Mouse (Mus musculus): ENCODE measurements at regions not wholly inside any gene's neighbourhood (a gene's known extent, or its start where the extent isn't known, plus 50 kb on each side); places are given as distances from the start of the nearest gene placed in this dataset.

DNA sequence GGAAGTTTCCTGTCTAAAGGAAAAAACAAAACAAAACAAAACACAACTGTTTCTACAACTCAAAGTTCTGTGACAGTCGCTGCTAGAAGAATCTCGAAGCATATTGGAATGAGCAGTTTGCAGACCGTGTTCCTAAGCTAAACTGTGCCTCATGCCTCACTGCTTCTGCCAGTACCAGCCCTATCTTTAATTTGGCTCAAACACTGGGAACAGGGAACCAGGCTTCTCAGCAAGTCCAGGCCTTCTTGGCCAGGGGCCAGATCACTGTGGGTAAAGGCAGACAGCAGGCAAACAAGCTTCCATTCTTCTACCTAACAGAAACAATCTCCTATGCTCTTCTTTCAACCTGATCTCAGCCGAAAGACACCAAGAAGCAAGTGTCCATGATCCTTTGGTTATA, 56.5 kb downstream of the Tmsb4x start:
- DNase-seq (ENCODE audit: low spot score in 2 of 2) = no peak

DNA sequence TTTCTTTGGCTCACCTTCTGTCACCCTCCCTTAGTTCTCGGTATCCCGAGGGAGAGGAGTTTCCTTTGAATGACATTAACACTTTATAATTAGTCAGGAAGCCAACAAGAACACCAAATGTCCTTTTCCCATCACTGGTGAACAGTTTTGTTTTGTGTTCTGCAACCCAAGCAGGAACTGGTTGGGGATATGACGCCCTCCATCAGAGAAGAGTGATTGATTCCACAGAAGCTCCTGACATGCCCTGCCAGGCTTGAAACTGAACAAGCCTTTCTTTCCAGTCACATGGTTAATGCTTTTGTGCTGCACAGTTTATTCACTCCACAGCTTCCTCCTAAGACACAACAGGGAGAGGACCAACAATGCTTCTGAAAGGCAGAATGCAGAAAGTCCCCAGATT, 57.8 kb downstream of the Tmsb4x start:
- no peak for DNase-seq (ENCODE audit: low spot score in 2 of 2)

DNA sequence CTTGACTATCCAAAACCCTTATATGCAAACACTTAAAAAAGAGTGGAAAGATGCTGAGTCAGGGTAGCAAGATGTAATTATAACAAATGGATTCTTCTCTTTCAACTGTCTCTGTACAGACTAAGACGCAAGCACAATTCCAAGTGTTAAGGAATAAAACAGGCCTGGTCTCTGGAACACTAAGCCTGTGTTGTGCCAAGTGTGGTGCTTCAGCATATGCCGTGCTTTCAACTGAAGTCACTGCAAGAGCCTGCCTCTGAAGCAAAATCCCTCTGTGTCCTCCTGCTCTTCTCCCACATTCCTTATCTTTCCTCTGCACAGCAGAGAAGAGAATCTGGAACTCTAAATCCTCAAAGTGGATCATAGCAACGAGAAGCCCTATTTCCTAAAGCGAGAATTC, 59.7 kb downstream of the Tmsb4x start:
- DNase-seq (ENCODE audit: low spot score in 2 of 2) = no peak

DNA sequence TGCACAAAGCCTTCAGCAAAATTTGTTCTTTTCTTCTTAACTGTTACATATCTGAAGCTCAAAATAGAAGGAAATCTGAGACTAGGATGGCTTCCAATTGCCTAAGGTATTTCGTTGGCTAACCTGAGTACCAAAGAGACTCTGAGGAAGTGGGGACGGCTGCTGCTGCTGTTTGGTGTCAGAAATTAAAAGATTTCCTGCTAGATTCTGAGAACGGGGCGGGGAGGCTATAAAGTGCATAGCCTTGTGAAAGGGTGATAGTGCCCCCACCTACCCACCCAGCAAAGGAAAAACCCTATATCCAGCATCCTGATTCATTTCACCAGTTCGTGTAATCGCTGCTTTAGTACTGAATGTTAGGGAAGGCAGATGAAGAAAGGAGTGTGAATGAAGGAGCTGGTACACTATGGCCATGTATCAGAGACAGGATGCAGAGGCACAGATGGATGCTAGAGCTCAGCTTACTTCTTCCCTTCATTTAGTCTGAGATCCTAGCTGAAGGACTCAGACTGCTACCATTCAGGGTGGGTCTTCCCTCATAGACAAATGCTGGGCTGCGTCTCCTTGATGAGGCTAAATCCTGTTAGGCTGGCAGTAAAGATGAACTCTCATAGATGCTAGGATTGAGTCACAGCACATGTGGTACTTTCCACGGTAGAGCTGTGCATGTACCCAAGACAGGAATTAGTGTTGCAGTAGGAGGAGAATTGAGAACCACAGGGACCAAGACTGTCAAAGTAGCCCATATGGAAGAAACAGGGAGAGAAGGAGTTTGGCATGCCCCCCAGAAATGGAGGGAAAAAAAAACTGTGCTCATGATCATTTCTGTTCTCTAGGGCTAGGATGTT, 62.4 kb downstream of the Tmsb4x start:
- DNase-seq (ENCODE audit: low spot score in 2 of 2) = no peak

DNA sequence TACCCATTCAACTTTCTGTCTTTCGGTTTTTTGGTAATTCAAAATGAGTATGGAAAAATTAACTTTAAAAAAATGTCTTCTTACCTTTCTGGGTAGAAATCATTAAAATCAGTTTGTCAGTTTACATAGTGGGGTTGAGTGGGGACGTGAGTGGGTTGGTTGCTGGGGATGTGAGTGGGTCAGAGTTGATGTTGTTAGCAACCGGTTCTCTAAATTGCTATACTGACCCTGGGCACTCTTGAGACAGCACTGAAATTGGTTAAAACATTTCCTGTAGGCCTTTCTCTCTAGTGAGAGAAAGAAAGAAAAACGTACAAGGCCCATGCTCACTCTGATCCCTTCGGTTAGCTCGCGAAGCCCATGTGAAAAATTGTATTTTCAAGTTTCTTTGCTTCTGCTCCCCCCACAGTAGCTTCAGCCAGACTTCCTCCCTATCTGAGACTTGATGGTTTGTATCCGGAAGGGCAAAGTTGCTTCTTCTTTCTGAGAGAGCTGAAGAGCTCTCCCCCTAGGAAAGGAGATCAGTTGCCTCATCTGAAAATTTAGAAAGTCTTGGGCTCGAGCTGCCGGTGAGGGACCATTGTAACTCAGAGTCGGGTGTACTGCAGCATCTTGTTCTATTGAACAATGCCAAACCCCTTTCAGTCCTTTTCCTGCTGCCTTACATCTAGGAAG, 63.5 kb downstream of the Tmsb4x start:
- no peak for DNase-seq (ENCODE audit: low spot score in 2 of 2)

DNA sequence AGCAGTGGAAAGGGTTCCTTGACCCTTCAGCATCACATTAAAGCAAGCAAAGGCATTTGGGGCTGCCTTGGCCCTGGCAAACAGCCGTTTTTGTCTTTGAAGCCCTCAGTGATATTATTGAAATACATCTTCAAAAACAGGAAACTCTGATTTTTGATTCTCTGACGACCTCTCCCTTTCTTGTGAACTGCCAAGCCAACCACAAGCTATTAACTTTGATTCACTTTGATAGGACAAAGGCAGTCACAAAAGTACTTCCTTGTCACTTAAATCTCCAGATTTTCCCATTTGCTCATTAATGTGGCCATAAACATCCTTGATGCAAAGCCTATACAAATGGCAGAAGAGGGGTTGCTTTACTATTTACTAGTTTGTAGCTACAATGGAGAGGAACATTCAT, 70.0 kb downstream of the Tmsb4x start:
- DNase-seq (ENCODE audit: low spot score in 2 of 2) = no peak

DNA sequence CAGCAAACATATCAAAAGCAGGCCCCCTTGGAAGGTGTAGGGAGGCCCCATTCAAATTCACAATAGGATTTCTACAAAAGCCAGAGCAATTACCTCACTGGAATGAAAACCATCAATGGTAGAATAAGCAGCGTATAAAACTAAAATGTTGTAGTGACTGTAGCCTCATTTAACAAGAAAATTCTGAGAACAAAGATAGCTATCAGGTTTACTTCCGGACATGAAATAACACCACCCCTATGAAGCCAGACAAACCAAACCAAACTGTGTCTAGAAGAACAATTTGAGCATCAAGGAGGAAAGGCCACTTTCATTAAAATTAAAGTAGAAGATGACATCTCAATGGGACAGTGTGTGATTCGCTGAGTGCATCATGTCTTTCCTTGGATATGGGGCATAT, 74.9 kb downstream of the Tmsb4x start:
- no peak for DNase-seq (ENCODE audit: low spot score in 2 of 2)

DNA sequence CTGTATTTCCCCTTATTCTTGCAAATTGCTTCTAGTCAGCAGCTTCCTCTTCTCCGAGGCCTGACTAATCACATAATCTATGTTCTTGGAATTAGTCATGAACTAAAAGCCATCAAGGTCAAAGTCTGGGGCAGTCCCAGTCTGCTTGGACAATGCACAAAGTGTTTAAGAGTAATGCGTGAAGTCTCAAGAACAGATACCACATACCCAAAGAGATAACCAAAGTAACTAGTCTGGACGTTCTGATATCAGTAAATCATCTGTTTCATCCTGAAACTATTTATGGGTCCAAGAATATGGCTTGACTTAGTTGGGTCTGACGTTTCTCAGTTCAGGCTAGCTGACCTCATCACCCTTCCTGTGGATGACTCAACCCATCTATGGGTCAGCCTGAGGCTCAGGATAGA, 76.1 kb downstream of the Tmsb4x start:
- DNase-seq (ENCODE audit: low spot score in 2 of 2) = no peak

DNA sequence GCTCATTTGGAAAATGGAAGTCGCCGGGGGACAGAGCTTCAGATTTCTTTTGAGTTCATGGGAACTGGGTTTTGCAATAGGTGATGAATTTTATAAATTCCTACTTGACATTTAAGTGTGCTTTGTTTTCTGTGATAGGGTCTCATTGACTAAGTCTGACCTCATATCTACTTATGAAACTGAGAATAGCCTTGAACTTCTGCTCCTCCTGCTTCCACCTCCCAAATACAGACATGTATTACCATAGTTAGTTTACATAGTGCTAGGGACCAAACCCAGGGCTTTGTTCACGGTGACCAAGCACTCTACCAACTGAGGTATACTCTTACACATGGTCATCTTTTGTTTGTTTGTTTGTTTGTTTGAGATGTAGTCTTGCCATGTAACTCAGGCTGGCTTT, 77.8 kb downstream of the Tmsb4x start:
- no peak for DNase-seq (ENCODE audit: low spot score in 2 of 2)

DNA sequence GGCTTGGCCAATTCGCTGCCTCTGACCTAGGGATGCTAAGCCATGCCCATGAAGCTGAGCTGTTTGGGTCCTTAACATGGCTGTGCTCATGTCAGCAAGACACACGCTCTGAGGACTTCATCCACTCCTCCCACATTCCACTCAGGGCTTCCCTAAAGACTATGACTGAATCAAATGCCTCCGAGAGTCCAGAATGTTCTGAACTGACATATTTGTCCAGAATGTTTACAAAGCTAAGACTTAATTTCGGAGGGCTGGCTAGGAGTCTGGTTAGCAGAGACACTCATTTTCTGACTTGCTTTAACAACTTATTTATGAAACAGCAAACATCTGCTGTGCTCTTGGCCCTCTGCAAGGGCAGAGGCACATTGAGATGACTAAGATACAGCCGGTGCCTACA, 78.5 kb downstream of the Tmsb4x start:
- DNase-seq (ENCODE audit: low spot score in 2 of 2) = no peak

DNA sequence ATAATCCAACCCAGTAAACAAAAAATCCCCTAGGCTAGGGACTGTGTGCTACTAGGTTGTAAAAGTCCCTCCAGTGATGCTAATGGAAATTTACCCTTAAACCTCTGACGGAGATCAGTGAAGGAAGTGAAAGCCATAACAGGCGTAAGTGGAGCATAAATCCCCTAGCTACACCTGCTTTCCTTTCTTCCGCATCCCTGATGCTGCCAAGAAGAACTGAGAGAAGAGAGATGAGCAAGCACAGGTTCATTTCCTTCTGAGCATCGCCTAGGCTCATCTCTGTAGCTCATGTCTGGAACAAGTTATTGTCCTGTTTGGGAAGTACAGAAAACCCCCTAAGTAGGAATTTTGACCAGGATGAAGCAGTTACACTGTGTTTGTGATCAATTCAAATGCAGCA, 89.8 kb downstream of the Tmsb4x start:
- DNase-seq (ENCODE audit: low spot score in 2 of 2) = no peak

DNA sequence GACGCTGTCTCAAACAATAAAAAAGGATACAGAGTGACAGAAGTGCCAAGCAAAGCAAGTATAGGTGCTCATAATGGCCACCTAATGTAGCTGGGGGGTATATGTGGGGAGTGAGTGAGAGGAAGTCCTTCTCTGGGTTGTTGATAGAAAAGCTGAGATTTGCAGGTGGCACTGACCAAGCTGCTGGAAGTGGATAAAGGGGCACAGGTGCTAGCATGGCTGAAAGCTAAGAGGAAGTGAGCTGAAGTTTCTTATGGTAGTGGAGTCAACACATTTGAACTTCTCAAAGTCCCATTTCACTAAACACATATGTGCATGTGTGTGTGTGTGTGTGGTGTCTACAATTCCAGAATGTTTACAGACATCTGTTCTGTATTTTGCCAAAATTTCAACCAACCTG, 94.0 kb downstream of the Tmsb4x start:
- DNase-seq (ENCODE audit: low spot score in 2 of 2) = no peak

DNA sequence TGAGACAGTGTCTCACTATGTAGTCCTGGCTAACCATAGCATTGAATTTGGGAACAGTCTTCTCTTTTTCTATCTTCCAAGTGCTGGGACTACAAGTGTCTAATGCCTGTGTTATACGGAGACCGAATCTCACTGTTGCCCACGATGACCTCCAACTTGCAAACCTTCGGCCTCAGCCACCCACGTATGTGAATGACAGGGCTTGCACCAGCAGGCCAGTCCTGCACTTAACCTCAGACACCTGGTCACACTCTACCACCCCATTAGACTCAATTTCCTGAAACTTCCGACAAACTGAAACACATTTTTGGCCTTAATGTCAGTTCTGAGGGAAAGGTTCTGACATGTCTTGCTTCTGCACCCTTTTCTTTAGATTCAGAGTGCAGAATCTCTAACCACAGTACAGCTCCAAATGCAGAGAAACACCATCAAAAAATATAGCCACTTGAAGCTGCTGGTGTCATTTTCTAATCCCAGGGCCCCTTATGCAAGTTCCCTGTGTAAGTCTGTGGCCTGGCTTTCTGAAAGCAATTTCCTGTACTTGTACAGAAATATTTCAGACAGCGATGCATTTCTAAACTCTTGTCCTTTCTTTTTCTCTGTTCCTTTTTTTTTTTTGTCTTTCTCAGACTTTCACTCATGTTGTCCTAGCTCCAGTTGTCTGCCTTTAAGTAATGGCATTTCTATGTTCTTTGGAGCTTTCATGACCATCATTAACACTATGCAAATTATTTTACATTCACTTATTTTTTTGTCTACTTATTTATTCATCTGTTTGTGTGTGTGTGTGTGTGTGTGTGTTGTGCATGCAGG, 97.8 kb downstream of the Tmsb4x start:
- DNase-seq (ENCODE audit: low spot score in 2 of 2) = no peak

DNA sequence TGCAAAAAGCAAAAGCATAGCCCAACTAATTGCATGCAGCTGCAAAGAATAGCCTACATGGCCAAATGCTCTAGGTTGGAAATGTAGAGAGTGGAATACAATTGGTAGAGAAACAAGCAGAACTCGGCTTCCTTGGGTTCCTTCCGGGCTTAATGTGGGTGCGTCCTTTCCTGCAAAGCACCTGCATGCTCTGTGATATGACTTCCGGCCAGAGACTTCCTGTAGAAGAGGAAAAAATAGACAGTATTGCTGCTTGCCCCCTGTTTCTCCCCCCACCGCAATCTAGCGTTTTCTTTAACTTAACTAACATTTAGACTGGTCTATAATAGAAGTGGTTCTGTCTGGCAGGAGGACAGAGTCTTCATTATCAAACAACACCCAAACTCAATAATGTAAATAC, 100.8 kb downstream of the Tmsb4x start:
- no peak for DNase-seq (ENCODE audit: low spot score in 2 of 2)

DNA sequence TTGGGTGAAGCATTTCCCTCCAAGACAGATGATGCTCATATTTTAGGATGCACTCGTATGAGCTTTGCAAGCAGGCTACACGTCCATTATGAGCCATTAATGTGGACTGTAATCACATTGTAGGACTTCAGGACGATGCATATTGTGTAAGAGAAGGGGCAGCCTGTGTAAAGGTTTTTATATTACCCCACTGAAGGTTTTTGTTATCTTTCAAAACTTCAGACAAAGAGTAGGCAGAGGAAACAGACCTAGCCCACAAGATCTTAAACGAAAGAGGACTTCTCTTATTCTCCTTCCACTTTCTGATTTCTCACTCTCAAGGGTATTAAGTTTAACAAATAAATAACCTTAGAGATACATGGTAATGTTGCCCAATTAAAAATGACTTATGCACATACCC, 101.6 kb downstream of the Tmsb4x start:
- no peak for DNase-seq (ENCODE audit: low spot score in 2 of 2)

DNA sequence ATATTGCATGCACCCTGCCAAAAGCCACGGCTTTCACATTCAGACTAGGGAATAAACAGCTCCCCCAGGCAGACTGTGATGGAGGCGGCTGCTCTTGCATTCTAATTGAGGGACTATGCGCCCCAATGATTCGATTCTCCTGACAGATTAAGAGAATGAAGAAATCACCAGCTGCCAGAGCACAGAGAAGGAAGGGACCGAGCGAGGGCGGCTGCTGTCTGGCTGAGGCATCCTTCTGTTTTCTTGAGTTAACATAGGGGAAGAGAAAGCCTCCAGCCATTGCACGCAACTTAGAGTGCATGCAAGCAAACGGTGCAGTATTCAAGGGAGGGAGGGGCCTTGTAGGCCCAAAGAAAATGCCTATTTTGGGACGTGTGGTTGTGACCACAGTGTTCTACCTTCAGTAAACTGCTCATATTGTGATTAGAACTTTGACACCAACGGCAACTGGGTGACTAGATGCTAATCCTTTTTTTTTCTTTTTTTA, 103.1 kb downstream of the Tmsb4x start:
- no peak for DNase-seq (ENCODE audit: low spot score in 2 of 2)

DNA sequence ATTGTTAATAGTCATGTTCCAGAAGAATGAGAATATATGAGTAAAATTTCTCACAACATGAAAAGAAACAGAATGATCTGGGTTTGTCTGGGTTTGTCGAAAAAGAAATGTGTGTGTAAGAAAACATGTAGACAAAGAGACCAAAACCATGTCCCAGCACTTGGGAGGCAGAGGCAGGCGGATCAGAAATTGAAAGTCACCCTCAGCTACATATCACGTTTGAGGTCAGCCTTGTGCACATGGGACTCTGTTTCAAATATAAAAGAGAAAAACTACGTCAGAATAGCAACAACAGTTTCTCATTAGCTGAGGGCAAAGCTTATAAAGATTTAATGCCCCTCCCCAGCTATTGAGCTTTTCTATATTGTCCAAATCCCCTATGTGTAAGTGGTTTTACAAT, 103.8 kb downstream of the Tmsb4x start:
- no peak for DNase-seq (ENCODE audit: low spot score in 2 of 2)

DNA sequence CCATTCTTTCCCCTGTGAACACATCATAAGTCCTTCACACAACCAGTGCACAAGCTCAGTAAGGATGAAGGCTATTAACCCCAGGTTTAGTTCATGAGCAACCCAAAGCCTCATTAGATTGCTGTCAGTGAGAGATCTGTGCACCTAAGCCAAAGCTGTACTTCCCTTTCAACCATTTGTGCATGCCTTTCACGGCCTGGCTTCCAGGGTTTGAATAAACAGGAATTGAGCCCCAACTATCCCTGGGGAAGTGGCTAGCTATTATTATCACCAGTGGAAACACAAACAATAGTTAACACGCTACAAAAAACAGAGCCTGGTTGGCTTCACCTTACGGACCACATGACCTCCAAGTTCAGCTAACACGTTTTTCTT, 104.9 kb downstream of the Tmsb4x start:
- DNase-seq (ENCODE audit: low spot score in 2 of 2) = no peak

DNA sequence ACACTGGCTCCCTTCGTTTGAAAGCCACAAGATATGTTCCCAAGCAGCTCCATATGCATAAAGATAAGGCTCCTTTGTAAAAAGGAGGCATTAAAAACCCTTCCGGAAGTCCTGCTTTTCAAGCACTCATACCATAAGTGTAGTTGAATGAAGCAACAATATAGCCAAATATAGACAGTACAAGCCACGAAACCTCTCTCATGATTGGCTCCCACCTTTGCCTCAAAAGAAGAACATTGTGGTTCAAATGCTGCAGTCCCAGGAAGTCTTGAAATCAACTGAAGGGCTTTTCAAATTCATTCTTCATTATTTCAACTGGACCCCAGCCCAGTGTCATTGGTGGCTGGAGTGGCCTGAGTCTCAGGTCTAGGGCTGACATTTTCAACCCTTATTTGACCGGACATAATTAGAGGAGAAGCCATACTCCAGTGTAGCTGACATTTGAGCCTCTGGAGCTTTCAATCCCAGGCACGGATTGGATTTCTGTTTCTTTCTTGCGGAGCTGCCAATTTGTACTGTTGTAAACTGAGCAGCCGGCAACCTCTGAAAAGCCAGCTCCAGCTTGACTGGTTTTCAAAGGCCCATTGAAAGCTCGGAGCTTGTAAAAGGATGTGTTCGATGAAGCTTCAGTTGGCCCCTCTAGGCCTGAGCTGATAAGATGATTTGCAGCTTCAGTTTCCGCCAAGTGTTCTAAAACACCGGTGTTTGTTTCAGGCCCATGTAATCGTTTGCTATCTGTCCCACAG, 105.4 kb downstream of the Tmsb4x start:
- DNase-seq (ENCODE audit: low spot score in 2 of 2) = no peak

DNA sequence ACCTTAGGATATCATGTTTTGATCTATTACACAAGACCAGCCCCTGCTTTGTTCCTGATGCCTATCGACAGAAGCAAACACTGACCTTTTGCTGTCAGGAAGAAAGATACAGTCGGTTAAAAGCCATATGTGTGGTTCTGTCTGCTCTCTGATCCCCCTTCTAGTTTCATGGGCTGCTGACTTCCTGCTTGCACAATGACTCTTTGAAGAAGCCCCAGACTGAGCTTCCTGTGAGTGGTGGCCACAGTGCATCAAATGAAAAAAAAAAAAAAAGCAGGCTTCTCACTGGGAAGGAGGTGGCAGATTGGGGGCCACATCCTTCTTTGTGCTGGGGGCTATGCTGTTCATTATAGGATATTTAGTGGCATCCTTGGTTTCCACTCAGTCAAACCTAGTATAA, 107.2 kb downstream of the Tmsb4x start:
- no peak for DNase-seq (ENCODE audit: low spot score in 2 of 2)

DNA sequence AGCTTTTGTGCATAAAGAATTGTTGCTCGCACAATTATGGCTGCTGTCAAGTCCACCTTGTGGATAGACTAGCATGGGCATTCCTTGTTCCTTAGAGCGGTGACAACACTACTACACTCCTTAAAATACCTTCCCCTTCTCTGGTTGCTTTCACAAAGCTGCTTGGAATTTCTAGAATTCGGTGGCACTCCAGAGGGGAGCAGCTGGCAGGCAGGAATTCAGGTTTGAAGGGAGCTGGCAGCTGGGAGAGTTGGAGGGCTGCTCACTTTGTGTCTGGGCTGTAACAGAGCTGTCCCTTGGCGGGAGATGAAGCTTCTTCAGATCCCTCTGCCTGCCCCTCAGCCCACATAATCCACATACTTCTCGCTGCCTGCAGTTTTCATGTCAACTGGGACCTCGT, 109.7 kb downstream of the Tmsb4x start:
- no peak for DNase-seq (ENCODE audit: low spot score in 2 of 2)

Measured in adrenal gland, adult 18-20 months (tissue).